Mouse (Mus musculus): ENCODE data around the gene Enox1.
"Not testable (repeated sequence)": the region's sequence is repeated elsewhere in the genome, so short reads cannot be mapped to it uniquely, and the experiment has no call there.

The Enox1 gene

DNA sequence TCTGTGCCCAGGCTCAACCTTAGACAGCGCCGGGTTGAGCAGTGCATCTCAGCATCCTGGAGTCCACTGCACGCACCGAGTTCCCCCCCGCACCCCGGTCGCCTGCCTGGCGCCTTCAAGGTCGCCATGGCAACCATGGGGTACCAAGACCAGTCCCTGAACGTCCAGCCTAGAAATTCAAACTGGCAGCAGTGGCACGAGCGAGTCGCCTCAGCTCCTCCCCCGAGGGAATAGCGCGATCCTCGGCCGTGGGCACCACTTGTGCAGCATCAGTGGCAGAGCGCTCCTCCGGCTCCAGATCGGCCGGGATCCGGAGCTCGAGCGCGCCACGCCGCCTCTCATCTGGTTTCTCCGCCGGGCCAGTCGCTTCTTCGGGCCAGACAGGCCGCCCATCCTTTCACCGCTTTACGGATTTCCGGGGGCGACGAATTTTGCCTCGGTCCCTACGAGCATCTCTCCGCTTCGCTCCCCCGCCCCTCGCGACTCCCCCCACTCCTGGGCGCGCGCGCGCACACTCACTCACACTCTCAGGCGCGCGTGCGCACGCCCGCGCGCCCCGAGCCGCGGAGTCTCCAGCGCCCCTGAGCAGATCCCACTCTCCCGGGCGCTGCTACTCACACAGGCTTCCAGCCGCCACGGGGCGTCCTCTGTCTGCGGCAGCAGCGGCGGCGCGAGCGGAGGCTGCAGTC, at the start of gene Enox1:
Enox1 (plus strand) TSS at position 542 of the 689 bp plus-strand sequence.
- DNase-seq (ENCODE audit: extremely low spot score, low spot score), result peak; percentile 88

DNA sequence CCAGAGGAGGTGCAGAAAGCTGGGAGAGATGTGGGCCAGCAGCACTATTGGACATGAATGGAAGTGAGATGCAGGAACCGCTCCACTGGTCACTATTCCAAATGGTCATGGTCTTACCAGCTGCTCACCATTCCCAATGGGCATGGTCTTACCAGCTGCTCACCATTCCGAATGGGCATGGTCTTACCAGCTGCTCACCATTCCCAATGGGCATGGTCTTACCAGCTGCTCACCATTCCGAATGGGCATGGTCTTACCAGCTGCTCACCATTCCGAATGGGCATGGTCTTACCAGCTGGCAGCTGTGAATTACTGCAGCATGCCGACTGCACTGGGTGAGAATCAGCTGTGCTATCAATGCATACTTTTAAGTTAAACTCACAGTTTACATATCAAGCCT, 45.9 kb upstream of the Enox1 start:
- DNase-seq (ENCODE audit: extremely low spot score, low spot score), result not testable (repeated sequence)

- no peak for DNase-seq (ENCODE audit: extremely low spot score, low spot score)
These were observed 26.0 kb upstream of the Enox1 start for GRCm38 (mm10) chr14:77130612-77131011.

- DNase-seq (ENCODE audit: extremely low spot score, low spot score), result no peak
These were observed 19.6 kb upstream of the Enox1 start for GRCm38 (mm10) chr14:77136936-77137335.

- peak; percentile 79 for DNase-seq (ENCODE audit: extremely low spot score, low spot score)
These were observed 15.0 kb upstream of the Enox1 start for GRCm38 (mm10) chr14:77141324-77142282.

DNA sequence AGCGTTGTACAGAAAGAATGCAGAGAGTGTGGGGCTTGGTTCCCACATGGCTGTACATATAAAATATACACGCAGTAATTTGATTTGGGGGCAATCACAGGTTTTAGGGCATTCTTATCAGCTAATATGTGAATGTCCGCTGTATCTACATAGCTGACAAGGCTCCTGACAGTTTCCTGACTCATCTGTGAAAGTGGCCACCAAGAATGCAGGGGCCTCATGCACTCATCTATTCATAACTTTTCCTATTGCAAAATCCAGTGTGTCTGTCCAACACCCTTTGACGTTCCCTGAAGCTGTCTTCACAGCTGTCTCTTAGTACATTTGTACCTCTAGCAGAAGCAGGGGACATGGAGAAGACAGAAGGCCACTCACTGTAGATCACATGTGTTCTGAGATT, 11.5 kb upstream of the Enox1 start:
- no peak for DNase-seq (ENCODE audit: extremely low spot score, low spot score)

DNA sequence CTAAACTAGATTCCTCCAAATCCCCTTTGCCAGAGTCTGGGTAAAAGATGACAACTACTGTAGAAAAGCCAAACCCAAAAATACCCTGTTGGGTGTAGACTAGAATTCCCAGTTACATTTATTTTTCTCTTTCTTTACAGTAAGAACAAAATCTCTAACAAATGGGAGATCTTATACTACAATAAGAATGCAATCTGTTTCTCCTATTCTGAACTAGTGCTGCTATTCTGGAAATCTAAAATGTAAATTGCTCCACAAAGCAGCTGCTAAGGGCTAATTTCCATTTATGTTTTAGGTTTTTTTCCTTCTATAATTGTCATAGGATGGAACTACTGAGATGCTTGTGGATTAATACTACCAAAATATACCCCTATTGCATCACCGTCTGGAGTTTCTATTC, 8.9 kb upstream of the Enox1 start:
- DNase-seq (ENCODE audit: extremely low spot score, low spot score), result no peak

DNA sequence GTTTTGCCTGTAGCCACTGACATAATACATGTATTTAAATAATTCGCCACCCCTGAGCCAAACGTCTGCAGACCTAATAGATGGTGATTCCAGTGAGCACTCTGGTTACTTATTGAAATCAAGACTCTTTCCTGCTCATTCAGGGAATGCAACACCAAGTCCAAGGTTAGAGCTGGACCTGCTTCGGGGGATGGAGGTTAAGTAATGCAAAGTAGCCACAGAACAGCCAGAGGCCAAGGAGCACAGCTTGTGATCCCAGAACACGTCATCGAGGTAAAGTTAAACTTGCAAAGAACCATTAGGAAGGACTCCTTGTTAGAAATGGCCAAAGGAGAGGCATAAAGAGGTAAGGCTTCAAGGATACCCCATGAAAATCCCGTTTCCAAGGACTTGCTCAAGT, 6.0 kb upstream of the Enox1 start:
- DNase-seq (ENCODE audit: extremely low spot score, low spot score), result no peak

DNA sequence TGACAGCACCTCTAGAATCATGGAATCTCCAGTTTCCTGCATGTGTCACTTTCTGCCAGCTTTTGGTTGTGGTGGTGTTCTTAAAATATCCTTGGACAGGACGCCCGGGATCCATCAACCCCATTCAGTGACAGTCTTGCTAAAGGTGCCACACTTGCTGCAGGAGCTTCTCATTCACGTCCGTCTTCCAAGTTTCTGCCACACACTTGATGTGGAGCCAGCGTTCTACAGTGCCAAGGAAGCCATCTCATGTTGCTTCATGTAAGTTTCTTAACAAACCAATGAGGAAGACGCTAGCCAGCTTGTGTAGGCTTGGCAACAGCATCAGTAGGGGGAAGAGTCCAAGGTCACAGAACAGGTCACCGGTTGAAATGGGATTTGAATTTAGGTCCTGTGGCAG, 5.1 kb upstream of the Enox1 start:
- no peak for DNase-seq (ENCODE audit: extremely low spot score, low spot score)

GRCm38 (mm10) chr14:77156911-77157504, 445 bp downstream of the Enox1 start:
- DNase-seq (ENCODE audit: extremely low spot score, low spot score), result no peak

DNA sequence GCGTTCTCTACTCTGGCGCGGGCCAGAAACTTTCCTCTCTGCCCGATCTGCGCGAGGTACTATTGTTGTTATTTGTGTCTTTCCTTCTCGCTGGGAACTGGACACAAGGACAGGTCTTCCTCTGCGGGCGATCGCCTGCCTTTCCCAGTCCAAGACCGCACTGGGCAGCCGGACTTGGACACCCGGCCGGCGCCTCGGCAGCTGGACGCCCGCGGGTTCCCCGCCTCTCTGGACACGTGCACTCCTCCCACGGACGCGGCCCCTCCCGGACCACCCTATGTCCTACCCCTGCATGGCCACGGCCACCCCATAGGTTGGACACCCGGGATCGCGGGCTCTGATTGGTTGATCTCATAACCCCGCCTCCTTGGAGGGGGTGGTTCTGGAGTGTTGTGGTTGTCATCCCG, 945 bp downstream of the Enox1 start:
- peak; percentile 80 for DNase-seq (ENCODE audit: extremely low spot score, low spot score)

DNA sequence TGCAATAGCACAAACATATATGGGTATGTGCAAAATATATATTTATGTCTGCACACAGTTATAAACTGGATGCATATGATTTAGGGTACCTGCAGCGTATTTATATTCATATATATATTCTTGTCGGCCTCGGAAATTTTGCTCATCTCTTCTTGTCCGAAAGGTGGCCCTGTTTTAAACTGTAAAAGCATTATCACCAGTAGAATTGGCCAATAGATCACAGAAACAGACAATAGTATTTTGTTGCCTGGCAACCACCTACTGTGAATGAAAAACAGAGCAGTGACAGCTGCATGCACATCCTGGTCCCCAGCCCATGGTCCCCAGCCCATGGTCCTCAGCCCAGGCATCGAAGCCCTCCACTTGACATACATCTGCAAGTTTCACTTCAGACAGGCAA, 2.8 kb downstream of the Enox1 start:
- DNase-seq (ENCODE audit: extremely low spot score, low spot score), result no peak

DNA sequence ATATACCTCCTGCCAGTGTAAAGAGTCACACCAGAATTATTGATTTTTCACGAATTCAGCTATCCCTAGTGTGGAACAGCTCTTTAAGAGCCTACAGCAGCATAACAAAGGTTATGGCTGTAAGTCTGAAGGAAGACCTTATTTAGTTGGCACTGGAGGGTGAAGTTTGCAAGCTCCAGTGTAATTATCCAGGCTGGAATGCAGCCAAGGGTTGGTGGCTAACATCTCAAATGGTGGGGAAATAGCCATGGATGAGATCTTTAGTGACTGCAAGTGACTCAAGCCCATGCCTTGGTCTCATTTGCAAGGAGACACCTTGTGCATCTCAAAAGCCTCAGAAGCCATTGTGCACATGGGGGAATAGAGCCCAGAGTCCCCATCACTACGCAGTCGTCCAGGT, 5.9 kb downstream of the Enox1 start:
- DNase-seq (ENCODE audit: extremely low spot score, low spot score), result no peak

DNA sequence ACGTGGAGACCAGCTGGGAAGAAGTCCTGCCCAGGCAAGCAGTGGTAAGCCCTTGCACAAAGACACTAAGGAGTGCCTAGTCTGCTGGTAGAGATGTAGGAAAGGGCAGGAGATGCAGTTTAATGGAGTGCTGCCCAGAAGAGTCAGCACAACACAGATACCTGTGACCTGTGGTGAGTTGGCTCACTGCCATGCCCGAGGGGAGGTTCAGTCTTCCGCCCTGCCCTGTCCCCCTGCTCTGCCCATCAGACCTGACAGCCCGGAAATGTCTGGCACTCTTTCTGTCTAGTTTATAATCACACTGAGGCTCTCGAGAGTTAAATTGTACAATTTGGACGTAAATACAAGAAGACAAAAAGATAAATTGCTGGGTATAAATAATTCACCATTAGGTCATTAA, 7.8 kb downstream of the Enox1 start:
- DNase-seq (ENCODE audit: extremely low spot score, low spot score), result no peak

- no peak for DNase-seq (ENCODE audit: extremely low spot score, low spot score)
These were observed 11.6 kb downstream of the Enox1 start for GRCm38 (mm10) chr14:77168161-77168560.

- DNase-seq (ENCODE audit: extremely low spot score, low spot score), result no peak
These were observed 17.9 kb downstream of the Enox1 start for GRCm38 (mm10) chr14:77174491-77174890.

GRCm38 (mm10) chr14:77174931-77175330, 18.4 kb downstream of the Enox1 start:
- DNase-seq (ENCODE audit: extremely low spot score, low spot score), result no peak

DNA sequence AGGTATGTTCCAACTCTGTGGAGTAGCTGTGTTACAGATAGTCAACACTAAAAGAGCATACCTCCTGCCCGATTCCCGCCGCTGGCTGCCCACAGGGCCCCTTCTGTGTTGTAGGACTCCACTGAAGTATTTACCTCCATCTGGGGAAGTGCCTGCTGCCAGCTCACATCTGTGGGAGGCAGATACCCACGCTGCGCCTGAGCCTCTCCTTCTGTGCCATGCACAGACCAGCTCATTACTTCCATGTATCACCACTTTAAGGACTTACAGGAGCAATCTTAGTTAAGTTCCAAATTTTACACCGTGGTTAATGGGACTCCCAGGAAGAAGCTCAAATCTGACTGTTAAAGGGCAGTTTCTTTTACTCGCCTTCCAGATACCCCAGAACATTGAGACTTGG, 23.7 kb downstream of the Enox1 start:
- no peak for DNase-seq (ENCODE audit: extremely low spot score, low spot score)

- DNase-seq (ENCODE audit: extremely low spot score, low spot score), result no peak
These were observed 24.3 kb downstream of the Enox1 start for GRCm38 (mm10) chr14:77180753-77181374.

- DNase-seq (ENCODE audit: extremely low spot score, low spot score), result no peak
These were observed 26.9 kb downstream of the Enox1 start for GRCm38 (mm10) chr14:77183491-77183890.

- no peak for DNase-seq (ENCODE audit: extremely low spot score, low spot score)
These were observed 33.6 kb downstream of the Enox1 start for GRCm38 (mm10) chr14:77190158-77190557.
